Mouse (Mus musculus): ENCODE results near the gene Jpt2. TPM values are rescaled to one million over a fixed set of nuclear protein-coding genes. Genes with fewer than 3 reads are reported as not detected.
"Not testable (repeated sequence)": the region's sequence is repeated elsewhere in the genome, so short reads cannot be mapped to it uniquely, and the experiment has no call there.

Gene Jpt2
- polyA plus RNA-seq, 1 experiment from 2014 or later, result 277 TPM

DNA sequence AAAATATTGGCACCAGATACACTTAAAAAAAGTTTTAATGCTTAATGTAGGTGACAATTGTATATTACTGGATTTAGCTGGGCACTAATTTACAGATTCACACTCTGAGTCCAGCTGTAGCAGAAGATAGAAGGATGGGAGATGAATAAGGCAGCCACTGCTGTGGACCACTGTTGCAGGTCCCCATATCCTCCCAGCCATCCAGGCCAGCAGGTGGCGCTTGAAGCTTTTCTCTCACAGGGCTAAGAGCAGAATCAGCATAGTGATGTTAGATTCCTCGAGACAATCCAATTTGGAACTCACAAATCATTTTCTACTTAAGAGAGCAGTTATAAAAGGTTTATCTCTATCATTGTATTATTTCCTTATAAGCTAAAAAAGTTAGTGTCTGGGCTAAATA is 18.0 kb downstream of the Jpt2 start:
- H3K4me1 ChIP-seq; H3K9ac ChIP-seq; H3K27me3 ChIP-seq; H3K4me2 ChIP-seq (replicated peaks); H3K4me3 ChIP-seq; H3K9me3 ChIP-seq; H3K27ac ChIP-seq: not testable (repeated sequence)
- H3K36me3 ChIP-seq, result peaks cover 43% of the 10 kb centered on the region
- ATAC-seq (ENCODE audit: insufficient number of reproducible peaks, insufficient read depth, low FRiP score, low TSS enrichment), result 0 out of 2 replicates have a peak, but pooled peaks have one; percentile 74
- WGBS, result 19% methylated on average over 2 of the region's 2 CpGs

DNA sequence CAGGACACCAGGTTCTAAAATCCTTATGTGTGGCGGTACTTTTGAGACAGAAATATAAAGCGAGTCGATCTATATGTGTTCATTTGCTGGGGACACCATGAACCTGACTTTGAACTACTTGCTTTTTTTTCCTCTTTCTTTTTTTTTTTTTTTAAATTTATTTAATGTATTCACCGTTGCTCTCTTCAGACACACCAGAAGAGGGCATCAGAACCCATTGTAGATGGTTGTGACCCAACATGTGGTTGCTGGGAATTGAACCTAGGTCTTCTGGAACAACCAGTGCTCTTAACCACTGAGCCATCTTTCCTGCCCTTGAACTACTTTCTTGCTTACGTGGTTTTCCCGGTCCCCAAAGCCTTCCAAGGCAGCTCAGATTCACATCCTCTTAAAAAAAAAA is 23.2 kb downstream of the Jpt2 start:
- H3K27me3 ChIP-seq, result no peaks in the 10 kb centered on the region
- 50% methylated on average over 6 of the region's 6 CpGs for WGBS
- no peaks in the 10 kb centered on the region for H3K9me3 ChIP-seq
- peak overlapping the region; percentile 98 for H3K4me3 ChIP-seq
- H3K4me1 ChIP-seq, result peaks cover 15% of the 10 kb centered on the region
- ATAC-seq (ENCODE audit: insufficient number of reproducible peaks, insufficient read depth, low FRiP score, low TSS enrichment), result no peak; the same call in 1 of the 2 replicates
- H3K9ac ChIP-seq, result peak overlapping the region; percentile 90
- H3K4me2 ChIP-seq (replicated peaks), result peak overlapping the region; percentile 77
- H3K36me3 ChIP-seq, result no peaks in the 10 kb centered on the region
- H3K27ac ChIP-seq, result peak overlapping the region; percentile 81

DNA sequence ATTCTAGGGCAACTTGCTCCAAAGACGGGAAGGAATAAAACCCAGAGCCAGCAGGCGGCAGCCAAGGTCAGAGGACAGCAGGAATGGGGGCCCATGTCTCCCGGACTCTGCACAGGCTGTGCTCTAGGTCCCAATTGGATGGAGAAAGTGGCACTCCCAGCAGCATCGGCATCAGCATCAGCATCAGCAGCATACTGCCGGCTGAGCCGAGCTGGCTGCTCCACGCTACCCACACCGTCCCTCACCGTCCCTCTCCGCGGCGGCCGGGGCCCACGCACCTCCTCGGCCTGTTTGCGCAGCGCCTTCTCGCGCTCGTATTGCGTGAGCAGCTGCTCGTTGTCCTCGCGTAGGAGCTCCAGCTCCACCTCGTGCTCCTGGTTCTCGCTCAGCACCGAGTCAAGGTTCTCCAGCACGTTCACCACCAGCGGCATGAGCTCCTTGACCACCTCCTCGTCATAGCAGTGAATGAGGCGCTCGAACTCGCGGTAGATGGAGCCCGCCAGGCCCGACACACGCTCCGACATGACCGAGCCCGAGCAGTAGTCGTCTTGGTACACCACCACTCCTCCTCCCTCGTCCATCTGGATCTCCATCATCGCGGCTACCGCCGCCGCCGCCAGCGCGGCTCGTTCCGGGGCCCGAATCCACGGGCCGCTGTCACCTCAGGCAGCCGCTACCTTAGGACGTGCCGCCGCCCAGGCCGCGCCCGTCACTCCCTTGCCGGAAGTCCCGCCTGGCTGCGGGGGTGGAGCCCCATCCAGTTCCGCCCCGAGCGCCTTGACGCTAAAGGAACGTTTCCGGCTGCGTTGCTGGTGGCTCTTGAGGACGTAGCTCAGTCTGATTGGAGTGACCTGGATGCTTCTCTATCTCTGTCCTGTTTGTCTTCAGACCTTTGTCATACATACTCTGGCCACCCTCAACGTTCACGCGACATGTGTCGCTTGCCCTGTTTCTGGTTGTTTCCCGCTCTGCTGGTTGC is 23.9 kb downstream of the Jpt2 start, which contains the start of gene Mapk8ip3:
Mapk8ip3 (minus strand) TSS at position 719 of the 979 bp plus-strand sequence.
- Histone ChIP-seq H3K4me1 (peaks cover 15% of the 10 kb centered on the region), H3K4me2 (replicated peaks) (peak within 1 kb of the TSS; percentile 77), H3K27me3 (no peaks in the 10 kb centered on the region), H3K27ac (peak within 1 kb of the TSS; percentile 81), H3K36me3 (no peaks in the 10 kb centered on the region), H3K9me3 (no peaks in the 10 kb centered on the region), H3K4me3 (peak within 1 kb of the TSS; percentile 98), H3K9ac (peak within 1 kb of the TSS; percentile 90)
- under 1% methylated on average over 78 of the region's 78 CpGs for WGBS
- ATAC-seq (ENCODE audit: insufficient number of reproducible peaks, insufficient read depth, low FRiP score, low TSS enrichment), result peak; percentile 97

DNA sequence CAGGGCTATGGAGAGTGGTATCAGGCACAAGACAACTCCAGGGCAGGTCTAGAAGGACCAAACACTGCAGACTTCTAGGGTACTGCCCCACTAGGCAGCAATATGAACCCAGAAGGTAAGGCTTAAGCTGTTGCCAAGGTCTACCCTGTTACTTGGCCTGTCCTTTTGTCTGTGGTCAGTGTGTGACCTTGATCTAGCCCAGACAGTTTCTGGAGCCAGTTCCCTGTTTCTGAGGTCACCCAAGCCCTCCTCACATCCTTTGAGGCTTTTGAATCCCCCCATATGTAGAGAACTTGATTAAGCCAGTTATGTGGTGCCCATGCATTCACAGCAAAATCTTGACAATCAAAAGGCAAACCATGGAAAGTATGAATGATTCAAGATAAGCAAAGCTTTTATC is 24.8 kb downstream of the Jpt2 start:
- Histone ChIP-seq H3K4me1 (peaks cover 15% of the 10 kb centered on the region), H3K9ac (peak overlapping the region; percentile 90), H3K27ac (no peak overlapping the region), H3K9me3 (no peaks in the 10 kb centered on the region), H3K4me3 (peak overlapping the region; percentile 98), H3K27me3 (no peaks in the 10 kb centered on the region), H3K36me3 (peaks cover 5% of the 10 kb centered on the region; the same call in 1 of the 2 replicates), H3K4me2 (replicated peaks) (peak overlapping the region; percentile 77)
- ATAC-seq (ENCODE audit: insufficient number of reproducible peaks, insufficient read depth, low FRiP score, low TSS enrichment), result no peak

DNA sequence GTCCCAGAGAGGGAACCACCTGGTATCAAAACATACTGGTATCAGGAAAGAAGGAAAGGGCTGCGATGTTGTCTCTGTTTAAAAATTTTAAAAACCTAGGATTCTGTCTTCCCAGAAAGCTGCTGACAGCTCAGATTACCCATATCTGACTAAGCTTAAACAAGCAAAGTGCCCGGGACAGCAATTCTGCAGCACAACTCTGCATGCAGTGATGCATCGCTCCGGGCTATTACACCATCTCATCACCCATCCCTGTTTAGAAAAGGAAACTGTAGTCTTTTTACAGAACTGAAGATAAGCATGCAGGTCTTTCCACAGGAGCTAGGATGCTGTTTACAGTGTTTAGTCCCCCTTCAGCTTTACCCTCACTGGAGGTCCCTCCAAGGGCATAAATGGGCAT is 25.6 kb downstream of the Jpt2 start:
- H3K9me3 ChIP-seq, result no peaks in the 10 kb centered on the region
- ATAC-seq (ENCODE audit: insufficient number of reproducible peaks, insufficient read depth, low FRiP score, low TSS enrichment), result no peak
- H3K4me1 ChIP-seq, result peaks cover 15% of the 10 kb centered on the region
- WGBS, result 80% methylated on average over 4 of the region's 4 CpGs
- no peak overlapping the region for H3K27ac ChIP-seq
- peak overlapping the region; percentile 90 for H3K9ac ChIP-seq
- peaks cover 5% of the 10 kb centered on the region; the same call in 1 of the 2 replicates for H3K36me3 ChIP-seq
- H3K27me3 ChIP-seq, result no peaks in the 10 kb centered on the region
- peak overlapping the region; percentile 98 for H3K4me3 ChIP-seq
- H3K4me2 ChIP-seq (replicated peaks), result peak overlapping the region; percentile 77

DNA sequence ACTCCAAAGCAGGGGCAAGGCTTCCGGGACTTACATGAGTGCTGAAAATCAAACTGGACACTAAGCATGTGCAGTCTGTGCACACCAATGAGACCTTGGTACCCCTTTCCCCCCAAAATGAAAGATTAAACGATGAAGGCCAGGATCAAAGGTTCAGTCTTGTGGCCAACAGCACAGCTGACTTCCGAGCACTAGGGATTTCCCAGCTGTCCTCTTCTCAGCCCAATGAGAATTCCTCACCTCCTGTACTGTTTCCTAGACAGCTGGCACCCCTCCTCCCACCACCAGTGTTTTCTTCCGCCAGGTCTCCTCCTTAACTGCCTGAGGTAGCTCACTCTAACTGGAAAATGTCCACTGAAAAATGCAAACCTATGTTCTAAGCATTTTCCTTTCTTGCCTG is 27.3 kb downstream of the Jpt2 start:
- Histone ChIP-seq H3K27ac (no peak overlapping the region), H3K27me3 (no peaks in the 10 kb centered on the region), H3K4me3 (no peak overlapping the region), H3K4me1 (peaks cover 15% of the 10 kb centered on the region), H3K9me3 (no peaks in the 10 kb centered on the region), H3K4me2 (replicated peaks) (no peak overlapping the region), H3K36me3 (peaks cover 12% of the 10 kb centered on the region; the same call in 1 of the 2 replicates), H3K9ac (no peak overlapping the region)
- 84% methylated on average over 4 of the region's 4 CpGs for WGBS
- ATAC-seq (ENCODE audit: insufficient number of reproducible peaks, insufficient read depth, low FRiP score, low TSS enrichment), result no peak

DNA sequence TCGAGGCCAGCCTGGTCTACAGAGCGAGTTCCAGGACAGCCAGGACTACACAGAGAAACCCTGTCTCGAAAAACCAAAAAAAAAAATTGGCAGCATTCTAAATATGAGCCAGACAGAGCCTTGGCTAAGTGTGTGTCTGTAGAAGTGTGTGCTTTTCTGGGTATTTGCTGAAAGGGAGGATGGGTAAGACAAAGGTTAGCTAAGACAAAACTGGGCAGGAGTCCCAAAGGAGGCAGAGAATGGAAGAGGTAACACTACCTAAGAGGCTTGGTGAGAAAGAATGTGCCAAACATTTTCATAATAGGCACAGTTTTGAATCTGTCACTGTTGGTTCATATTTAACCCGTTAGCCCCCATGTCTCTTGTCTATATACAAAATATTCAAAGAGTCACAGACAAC is 28.1 kb downstream of the Jpt2 start:
- Histone ChIP-seq H3K27me3 (no peaks in the 10 kb centered on the region), H3K36me3 (peaks cover 18% of the 10 kb centered on the region), H3K9me3 (no peaks in the 10 kb centered on the region), H3K9ac (no peak overlapping the region), H3K4me3 (no peak overlapping the region), H3K27ac (no peak overlapping the region), H3K4me1 (peaks cover 15% of the 10 kb centered on the region), H3K4me2 (replicated peaks) (no peak overlapping the region)
- ATAC-seq (ENCODE audit: insufficient number of reproducible peaks, insufficient read depth, low FRiP score, low TSS enrichment), result no peak
- 87% methylated on average over 4 of the region's 4 CpGs for WGBS

DNA sequence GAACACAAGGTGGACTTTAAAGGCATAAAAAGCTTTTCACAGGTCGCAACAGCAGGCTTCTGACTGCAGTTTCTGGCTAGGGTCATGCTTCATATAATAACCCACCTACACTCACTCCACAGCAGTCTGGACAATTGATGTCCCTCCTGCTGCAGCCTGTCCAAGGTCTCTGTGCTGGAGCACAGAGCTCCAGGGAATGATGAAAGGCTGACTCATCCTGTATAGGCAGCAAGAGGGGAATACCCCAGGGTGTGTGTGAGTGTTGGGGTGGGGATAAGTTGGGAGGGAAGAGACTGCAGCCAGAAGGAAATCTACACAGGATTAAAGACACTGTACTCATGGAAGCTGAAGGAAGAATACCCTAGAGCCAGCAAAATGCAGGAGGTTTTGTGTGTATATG is 31.0 kb downstream of the Jpt2 start:
- peaks cover 34% of the 10 kb centered on the region for H3K36me3 ChIP-seq
- 85% methylated on average over 1 of the region's 1 CpGs for WGBS

DNA sequence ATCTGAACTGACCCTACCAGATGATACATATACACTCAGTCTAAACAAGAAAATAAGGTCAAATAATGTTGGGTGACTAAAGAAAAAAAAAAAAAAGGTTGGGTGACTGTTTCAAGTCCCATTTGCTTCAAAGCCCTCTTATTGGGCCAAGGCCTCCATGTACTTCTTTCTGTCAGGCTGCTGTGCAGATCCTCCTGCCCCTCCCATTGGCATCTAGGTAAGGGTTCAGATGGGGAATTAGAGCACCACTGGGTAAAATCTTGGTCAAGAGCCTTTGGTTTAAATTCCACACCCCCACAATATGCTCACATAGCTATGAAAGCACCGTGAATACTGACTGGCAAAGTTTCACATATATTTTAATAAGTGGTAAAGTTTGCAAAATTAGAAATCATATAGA is 37.2 kb downstream of the Jpt2 start:
- no peak overlapping the region for H3K4me2 ChIP-seq (replicated peaks)
- H3K4me3 ChIP-seq, result no peak overlapping the region
- H3K4me1 ChIP-seq, result no peaks in the 10 kb centered on the region
- WGBS, result 91% methylated on average over 1 of the region's 1 CpGs
- no peaks in the 10 kb centered on the region for H3K27me3 ChIP-seq
- H3K36me3 ChIP-seq, result peaks cover 81% of the 10 kb centered on the region
- no peak overlapping the region for H3K27ac ChIP-seq
- no peak for ATAC-seq (ENCODE audit: insufficient number of reproducible peaks, insufficient read depth, low FRiP score, low TSS enrichment)
- no peak overlapping the region for H3K9ac ChIP-seq
- no peaks in the 10 kb centered on the region for H3K9me3 ChIP-seq

More for the DNA sequence above, 31.0 kb downstream of the Jpt2 start:
- H3K4me1 ChIP-seq, result peaks cover 1% of the 10 kb centered on the region
- H3K4me3 ChIP-seq, result no peak overlapping the region
- no peak overlapping the region for H3K9ac ChIP-seq
- H3K27ac ChIP-seq, result no peak overlapping the region
- H3K9me3 ChIP-seq, result no peaks in the 10 kb centered on the region
- no peak overlapping the region for H3K4me2 ChIP-seq (replicated peaks)
- no peaks in the 10 kb centered on the region for H3K27me3 ChIP-seq
- ATAC-seq (ENCODE audit: insufficient number of reproducible peaks, insufficient read depth, low FRiP score, low TSS enrichment), result no peak

DNA sequence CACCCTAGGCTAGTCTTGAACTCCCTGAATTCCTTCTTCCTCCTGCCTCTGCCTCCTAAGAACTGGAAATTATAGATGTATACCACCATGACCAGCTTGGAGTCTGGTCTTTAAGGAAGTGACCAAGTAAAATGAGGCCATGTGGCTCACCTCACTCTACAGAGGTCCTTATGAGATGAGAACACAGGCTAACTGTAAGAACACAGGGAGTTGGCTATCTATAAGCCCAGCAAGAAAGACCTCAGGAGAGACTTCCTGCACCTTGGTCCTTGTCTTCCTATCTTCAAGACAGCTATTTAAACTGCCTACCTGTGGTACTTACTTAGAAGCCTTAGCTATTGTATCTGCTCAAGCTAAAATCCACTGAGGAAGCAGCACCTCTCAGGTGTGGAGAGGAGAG is 46.5 kb downstream of the Jpt2 start:
- H3K27ac ChIP-seq, result no peak overlapping the region
- H3K4me1 ChIP-seq, result no peaks in the 10 kb centered on the region
- H3K27me3 ChIP-seq, result no peaks in the 10 kb centered on the region
- H3K9ac ChIP-seq, result no peak overlapping the region
- H3K4me2 ChIP-seq (replicated peaks), result no peak overlapping the region
- no peak overlapping the region for H3K4me3 ChIP-seq
- H3K36me3 ChIP-seq, result peaks cover 94% of the 10 kb centered on the region
- no peak for ATAC-seq (ENCODE audit: insufficient number of reproducible peaks, insufficient read depth, low FRiP score, low TSS enrichment)
- no peaks in the 10 kb centered on the region for H3K9me3 ChIP-seq

DNA sequence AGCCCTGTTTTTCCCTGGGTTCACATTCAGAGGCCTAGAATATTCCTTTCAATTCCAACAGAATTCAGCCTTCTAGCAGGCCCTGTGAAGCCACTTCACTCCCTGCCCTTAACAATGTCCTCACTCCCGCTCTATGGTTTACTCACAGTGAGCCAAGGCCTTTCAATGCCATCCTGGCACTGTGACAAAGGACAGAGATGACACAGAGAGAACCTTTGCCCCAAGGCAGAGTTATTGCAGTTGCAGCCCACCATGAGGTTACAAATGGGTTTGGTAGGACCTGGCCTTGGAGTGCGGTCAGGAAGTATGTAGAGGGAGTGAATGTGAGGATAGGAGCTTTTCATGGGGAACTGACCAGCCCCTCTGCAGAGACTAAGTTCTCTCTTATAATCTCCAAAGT is 52.9 kb downstream of the Jpt2 start:
- H3K9me3 ChIP-seq, result no peaks in the 10 kb centered on the region
- no peak overlapping the region for H3K4me2 ChIP-seq (replicated peaks)
- no peak for ATAC-seq (ENCODE audit: insufficient number of reproducible peaks, insufficient read depth, low FRiP score, low TSS enrichment)
- no peaks in the 10 kb centered on the region for H3K4me1 ChIP-seq
- H3K9ac ChIP-seq, result no peak overlapping the region
- no peak overlapping the region for H3K27ac ChIP-seq
- no peak overlapping the region for H3K4me3 ChIP-seq
- H3K36me3 ChIP-seq, result peaks cover 96% of the 10 kb centered on the region
- 95% methylated on average over 2 of the region's 2 CpGs for WGBS
- no peaks in the 10 kb centered on the region for H3K27me3 ChIP-seq

DNA sequence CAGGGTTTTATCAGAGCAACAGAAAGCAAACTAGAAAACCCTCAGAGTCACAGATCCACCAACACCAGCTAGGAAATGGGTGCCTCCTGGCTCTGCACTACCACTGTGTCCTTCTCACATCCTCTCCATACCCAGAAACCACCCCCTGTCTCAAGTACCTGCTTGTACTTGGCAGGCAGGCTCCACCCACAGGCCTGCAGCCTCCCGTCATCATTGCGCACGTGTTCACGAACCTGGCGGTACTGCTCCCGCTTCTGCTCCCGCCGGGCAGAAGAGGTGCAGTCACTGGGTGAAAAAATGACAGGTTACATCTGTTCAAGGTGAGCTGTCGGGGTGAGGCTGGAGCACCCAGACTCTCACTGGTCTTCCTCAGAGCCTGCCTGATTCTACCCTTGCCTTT is 56.7 kb downstream of the Jpt2 start:
- H3K4me1 ChIP-seq, result no peaks in the 10 kb centered on the region
- H3K27ac ChIP-seq, result no peak overlapping the region
- H3K9me3 ChIP-seq, result no peaks in the 10 kb centered on the region
- peaks cover 99% of the 10 kb centered on the region for H3K36me3 ChIP-seq
- ATAC-seq (ENCODE audit: insufficient number of reproducible peaks, insufficient read depth, low FRiP score, low TSS enrichment), result no peak
- no peak overlapping the region for H3K4me3 ChIP-seq
- 93% methylated on average over 9 of the region's 9 CpGs for WGBS
- no peak overlapping the region for H3K4me2 ChIP-seq (replicated peaks)
- no peak overlapping the region for H3K9ac ChIP-seq
- H3K27me3 ChIP-seq, result no peaks in the 10 kb centered on the region
